15 mouse cellular contexts compared by ENCODE assay signal in the genomic region with DNA sequence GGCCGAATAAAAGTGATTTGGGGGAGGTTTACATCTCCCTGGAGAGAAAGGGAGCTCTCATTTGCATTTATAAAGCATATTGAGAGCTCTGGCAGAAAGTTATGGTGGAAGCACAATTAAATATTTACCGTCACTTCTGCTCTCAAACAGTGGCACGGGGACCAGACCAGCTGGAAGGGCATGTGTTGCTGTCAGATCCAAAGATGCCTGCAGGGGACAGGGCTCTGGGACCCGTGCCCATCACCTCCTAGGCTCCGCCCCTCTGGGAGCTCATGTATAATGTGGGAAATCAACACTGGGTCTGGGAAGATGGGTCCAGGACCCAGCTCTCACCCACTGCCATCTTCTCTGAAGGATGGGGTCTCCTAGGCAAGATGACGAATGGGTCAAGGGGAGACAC.
DNase-seq lines count a peak whose midpoint lies in the region; ATAC-seq and TF ChIP-seq lines count a peak whose summit lies in the region.
"Had no signal": no experiment of that assay in that cellular context is flagged by ENCODE, and none has a peak within 500 bp of the region (broad histone marks: within the 10 kb centered on the region; RNA-seq: fewer than 3 reads in every experiment).

No protein-coding gene starts in this region.

- peaks cover 44% of the 10 kb centered on the region for H3K4me1 ChIP-seq in forebrain, embryonic 13.5 days
- H3K4me1 ChIP-seq in forebrain, embryonic 11.5 days (replicated peaks; ENCODE audit: control insufficient read depth, insufficient read depth, low read length): peaks cover 2% of the 10 kb centered on the region; the same call in 1 of the 2 replicates
- H3K4me1 ChIP-seq in midbrain, embryonic 13.5 days (replicated peaks): peaks cover 33% of the 10 kb centered on the region
- peaks cover 11% of the 10 kb centered on the region; the same call in 1 of the 2 replicates for H3K4me1 ChIP-seq in midbrain, embryonic 10.5 days
- H3K4me1 ChIP-seq in midbrain, postnatal 0 days (ENCODE audit: insufficient read depth, low read length): 0 out of 2 replicates have a peak, but pooled peaks cover 4% of the 10 kb centered on the region
- H3K4me1 ChIP-seq: heart, embryonic 13.5 days; liver, embryonic 13.5 days had no signal

- H3K9me3 ChIP-seq in forebrain, embryonic 13.5 days (replicated peaks): no peaks in the 10 kb centered on the region
- H3K9me3 ChIP-seq in forebrain, embryonic 11.5 days (ENCODE audit: control insufficient read depth, low read length): no peaks in the 10 kb centered on the region
- no peaks in the 10 kb centered on the region for H3K9me3 ChIP-seq in midbrain, embryonic 13.5 days
- no peaks in the 10 kb centered on the region for H3K9me3 ChIP-seq in midbrain, embryonic 10.5 days (replicated peaks)
- H3K9me3 ChIP-seq in midbrain, postnatal 0 days (ENCODE audit: low read length): no peaks in the 10 kb centered on the region
- H3K9me3 ChIP-seq: heart, embryonic 13.5 days; liver, embryonic 13.5 days; neural tube, embryonic 12.5 days had no signal

- H3K27me3 ChIP-seq in forebrain, embryonic 13.5 days: peaks cover 22% of the 10 kb centered on the region
- H3K27me3 ChIP-seq in forebrain, embryonic 11.5 days (ENCODE audit: control insufficient read depth, insufficient read depth, low read length): no peaks in the 10 kb centered on the region
- H3K27me3 ChIP-seq in midbrain, embryonic 13.5 days: no peaks in the 10 kb centered on the region
- peaks cover 10% of the 10 kb centered on the region; the same call in 1 of the 2 replicates for H3K27me3 ChIP-seq in midbrain, embryonic 10.5 days (ENCODE audit: low read depth, poor library complexity, severe bottlenecking)
- H3K27me3 ChIP-seq in midbrain, postnatal 0 days (ENCODE audit: insufficient read depth, low read length): no peaks in the 10 kb centered on the region
- H3K27me3 ChIP-seq: liver, embryonic 13.5 days had no signal

- no peak overlapping the region for H3K9ac ChIP-seq in forebrain, embryonic 13.5 days
- no peak overlapping the region for H3K9ac ChIP-seq in forebrain, embryonic 11.5 days (ENCODE audit: low read length)
- H3K9ac ChIP-seq in midbrain, embryonic 13.5 days (replicated peaks): no peak overlapping the region
- no peak overlapping the region for H3K9ac ChIP-seq in midbrain, postnatal 0 days (replicated peaks; ENCODE audit: low read length, poor library complexity, severe bottlenecking)
- H3K9ac ChIP-seq: heart, embryonic 13.5 days; liver, embryonic 13.5 days; neural tube, embryonic 12.5 days had no signal

- ATAC-seq in forebrain, embryonic 13.5 days: peak; percentile 75
- ATAC-seq in forebrain, embryonic 11.5 days (replicated peaks; ENCODE audit: low FRiP score): no peak
- ATAC-seq in midbrain, embryonic 13.5 days: 0 out of 2 replicates have a peak, but pooled peaks have one; percentile 14
- ATAC-seq in midbrain, postnatal 0 days (ENCODE audit: low FRiP score): no peak

- no peak for TF ChIP-seq CTCF in midbrain, postnatal 0 days (IDR thresholded peaks at IDR 0.05)

- WGBS in forebrain, embryonic 13.5 days: 42% methylated on average over 6 of the region's 6 CpGs
- 65% methylated on average over 6 of the region's 6 CpGs for WGBS in forebrain, embryonic 11.5 days
- WGBS in midbrain, embryonic 13.5 days: 48% methylated on average over 6 of the region's 6 CpGs
- 73% methylated on average over 6 of the region's 6 CpGs for WGBS in midbrain, embryonic 10.5 days
- WGBS in midbrain, postnatal 0 days: 46% methylated on average over 6 of the region's 6 CpGs

- H3K27ac ChIP-seq in forebrain, embryonic 13.5 days: no peak overlapping the region
- H3K27ac ChIP-seq in forebrain, embryonic 11.5 days (ENCODE audit: low read depth, low read length): no peak overlapping the region
- H3K27ac ChIP-seq in midbrain, embryonic 13.5 days: no peak overlapping the region
- no peak overlapping the region for H3K27ac ChIP-seq in midbrain, embryonic 10.5 days (replicated peaks)
- H3K27ac ChIP-seq in midbrain, postnatal 0 days (ENCODE audit: low read depth, low read length): no peak overlapping the region
- H3K27ac ChIP-seq: heart, embryonic 13.5 days; liver, embryonic 13.5 days; neural tube, embryonic 12.5 days had no signal

- no peaks in the 10 kb centered on the region for H3K36me3 ChIP-seq in forebrain, embryonic 13.5 days (ENCODE audit: poor library complexity, severe bottlenecking)
- no peaks in the 10 kb centered on the region for H3K36me3 ChIP-seq in forebrain, embryonic 11.5 days (ENCODE audit: control insufficient read depth, insufficient read depth, low read length)
- H3K36me3 ChIP-seq in midbrain, embryonic 13.5 days: no peaks in the 10 kb centered on the region
- H3K36me3 ChIP-seq in midbrain, embryonic 10.5 days: no peaks in the 10 kb centered on the region
- H3K36me3 ChIP-seq in midbrain, postnatal 0 days (ENCODE audit: insufficient read depth, low read length): no peaks in the 10 kb centered on the region
- H3K36me3 ChIP-seq: heart, embryonic 13.5 days; liver, embryonic 13.5 days; neural tube, embryonic 12.5 days had no signal

- H3K4me2 ChIP-seq in forebrain, embryonic 13.5 days: no peak overlapping the region
- H3K4me2 ChIP-seq in forebrain, embryonic 11.5 days (ENCODE audit: low read depth, low read length, severe bottlenecking): no peak overlapping the region
- H3K4me2 ChIP-seq in midbrain, embryonic 13.5 days (replicated peaks): no peak overlapping the region
- H3K4me2 ChIP-seq in midbrain, postnatal 0 days (ENCODE audit: low read depth, low read length, poor library complexity, severe bottlenecking): no peak overlapping the region
- H3K4me2 ChIP-seq: heart, embryonic 13.5 days; liver, embryonic 13.5 days; neural tube, embryonic 12.5 days had no signal

- no peak overlapping the region for H3K4me3 ChIP-seq in forebrain, embryonic 13.5 days
- H3K4me3 ChIP-seq in forebrain, embryonic 11.5 days (ENCODE audit: low read depth, low read length): no peak overlapping the region
- H3K4me3 ChIP-seq in midbrain, embryonic 13.5 days (replicated peaks): no peak overlapping the region
- no peak overlapping the region for H3K4me3 ChIP-seq in midbrain, embryonic 10.5 days
- no peak overlapping the region for H3K4me3 ChIP-seq in midbrain, postnatal 0 days (ENCODE audit: low read depth, low read length)
- H3K4me3 ChIP-seq: heart, embryonic 13.5 days; liver, embryonic 13.5 days; neural tube, embryonic 12.5 days had no signal

- DNase-seq in forebrain, embryonic 11.5 days (ENCODE audit: low spot score): no peak
- no peak for DNase-seq in midbrain, embryonic 10.5 days (ENCODE audit: low spot score)
- peak; percentile 76 for DNase-seq in cerebellum, adult 9-10 months
- DNase-seq in midbrain, postnatal 0 days (ENCODE audit: low spot score): peak; percentile 50
- no peak for DNase-seq in adrenal gland, adult 8-10 months
- DNase-seq in left cerebral cortex, adult 9 months (ENCODE audit: low spot score in 2 of 2): no peak
- DNase-seq: adrenal gland, postnatal 10 days; kidney, adult 18-20 months; liver, embryonic 13.5 days; lung, postnatal 10 days; thymus, postnatal 36 days had no signal

Comparison
In these comparisons a context has a peak if more than half of its experiments do, and no peak if none do; other contexts are left out.
1. ATAC-seq: peak in forebrain, embryonic 13.5 days (single experiment) and midbrain, embryonic 13.5 days (single experiment); none in forebrain, embryonic 11.5 days (single experiment) and midbrain, postnatal 0 days (single experiment).
2. DNase-seq: peak in cerebellum, adult 9-10 months (single experiment) and midbrain, postnatal 0 days (single experiment); none in forebrain, embryonic 11.5 days (single experiment), midbrain, embryonic 10.5 days (single experiment), adrenal gland, adult 8-10 months (single experiment) and left cerebral cortex, adult 9 months (0 of 2).